Mouse (Mus musculus): ENCODE results near the gene Pgp. TPM values are rescaled to one million over a fixed set of nuclear protein-coding genes. Genes with fewer than 3 reads are reported as not detected.

The Pgp gene
- total and polyA plus RNA-seq, 3 experiments = 19.3 to 55.0 TPM; not detected in 1

DNA sequence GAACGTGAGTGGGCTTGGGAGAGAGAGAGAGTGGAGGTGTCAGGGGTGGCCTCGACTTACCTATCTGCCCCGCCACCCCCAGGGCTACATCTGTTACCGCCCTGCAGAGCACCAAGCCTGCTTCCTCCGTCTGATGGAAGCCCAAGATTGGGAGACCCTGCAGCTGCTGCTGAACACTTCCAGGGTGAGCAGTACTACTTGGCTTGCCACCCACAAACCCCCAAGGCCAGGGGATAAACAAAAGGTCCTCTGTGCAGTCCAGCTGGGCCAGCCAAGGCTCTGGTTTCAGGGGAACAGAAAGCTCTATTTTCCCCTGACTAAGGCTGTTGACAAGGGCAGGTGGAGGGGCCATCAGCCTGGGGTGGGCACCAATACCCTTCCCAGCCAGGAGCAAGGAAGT is 4.4 kb downstream of the Pgp start:
- Histone ChIP-seq H3K9me3 (replicated peaks; ENCODE audit: insufficient read depth, low read length) (no peaks in the 10 kb centered on the region), H3K27me3 (ENCODE audit: control insufficient read depth in 1 of 2, insufficient read depth in 2 of 2, low read length in 2 of 2) (no peaks in the 10 kb centered on the region), H3K4me3 (ENCODE audit: control insufficient read depth in 1 of 2, insufficient read depth in 1 of 2, low read depth in 2 of 2, low read length in 2 of 2) (no peak overlapping the region), H3K27ac (ENCODE audit: control insufficient read depth, low read depth, low read length) (no peak overlapping the region), H3K9ac (ENCODE audit: control insufficient read depth, low read depth, low read length, poor library complexity, severe bottlenecking) (no peak overlapping the region), H3K79me2 (ENCODE audit: control insufficient read depth, insufficient read depth, low read length, poor library complexity) (peaks cover 32% of the 10 kb centered on the region), H3K36me3 (ENCODE audit: control insufficient read depth in 1 of 2, insufficient read depth in 2 of 2, low read length in 2 of 2) (peaks cover 0 to 12% of the 10 kb centered on the region in 2 experiments; a peak in 2 of 4 replicates), H3K4me1 (ENCODE audit: control insufficient read depth in 1 of 2, insufficient read depth in 2 of 2, low read length in 2 of 2) (peaks cover 0 to 20% of the 10 kb centered on the region in 2 experiments; a peak in 3 of 4 replicates)
- DNase-seq (ENCODE audit: low read depth, low spot score) = no peak
- TF ChIP-seq ZC3H11A (IDR thresholded peaks at IDR 0.05; ENCODE audit: low read depth, low read length) (no peak), MYB (IDR thresholded peaks at IDR 0.05; ENCODE audit: low read depth, low read length) (no peak), USF2 (IDR thresholded peaks at IDR 0.05; ENCODE audit: borderline replicate concordance in 1 of 2, insufficient read depth in 1 of 2, low read depth in 1 of 2, low read length in 2 of 2) (no peak), MXI1 (IDR thresholded peaks at IDR 0.05; ENCODE audit: low read depth, low read length) (no peak), NRF1 (IDR thresholded peaks at IDR 0.05; ENCODE audit: insufficient read depth, low read depth, low read length, poor library complexity, severe bottlenecking) (no peak), NELFE (IDR thresholded peaks at IDR 0.05; ENCODE audit: low read depth, low read length) (no peak), MAX (IDR thresholded peaks at IDR 0.05; ENCODE audit: low read length) (no peak), BHLHE40 (IDR thresholded peaks at IDR 0.05; ENCODE audit: borderline replicate concordance, low read depth, low read length) (no peak), RCOR1 (IDR thresholded peaks at IDR 0.05; ENCODE audit: low read depth, low read length) (no peak), CTCF (IDR thresholded peaks at IDR 0.05 in 2 of 3, conservative IDR thresholded peaks at IDR 0.05 in 1 of 3; ENCODE audit: control insufficient read depth in 1 of 3, insufficient read depth in 1 of 3, low read depth in 2 of 3, low read length in 3 of 3, poor library complexity in 1 of 3, severe bottlenecking in 1 of 3) (no peak), ZNF384 (IDR thresholded peaks at IDR 0.05; ENCODE audit: low read depth, low read length) (no peak), GATA1 (IDR thresholded peaks at IDR 0.05; ENCODE audit: low read depth, low read length) (no peak), RAD21 (IDR thresholded peaks at IDR 0.05; ENCODE audit: low read depth, low read length) (no peak), JUND (IDR thresholded peaks at IDR 0.05; ENCODE audit: low read depth, low read length) (no peak), GABPA (IDR thresholded peaks at IDR 0.05; ENCODE audit: low read depth, low read length) (no peak), UBTF (IDR thresholded peaks at IDR 0.05; ENCODE audit: borderline replicate concordance, insufficient read depth, low read depth, low read length) (no peak), TAL1 (IDR thresholded peaks at IDR 0.05; ENCODE audit: low read length) (no peak), TCF12 (IDR thresholded peaks at IDR 0.05; ENCODE audit: low read depth, low read length) (no peak), MAZ (IDR thresholded peaks at IDR 0.05; ENCODE audit: low read depth, low read length) (no peak), E2F4 (IDR thresholded peaks at IDR 0.05; ENCODE audit: borderline replicate concordance, low read depth, low read length) (no peak)

- no peak overlapping the region for H3K9ac ChIP-seq (ENCODE audit: control insufficient read depth, low read depth, low read length, poor library complexity, severe bottlenecking)
- H3K9me3 ChIP-seq (replicated peaks; ENCODE audit: insufficient read depth, low read length) = no peaks in the 10 kb centered on the region
- peaks cover 0 to 25% of the 10 kb centered on the region in 2 experiments for H3K4me1 ChIP-seq (ENCODE audit: control insufficient read depth in 1 of 2, insufficient read depth in 2 of 2, low read length in 2 of 2)
- H3K27ac ChIP-seq (ENCODE audit: control insufficient read depth, low read depth, low read length) = no peak overlapping the region
- no peak overlapping the region for H3K4me3 ChIP-seq (ENCODE audit: control insufficient read depth in 1 of 2, insufficient read depth in 1 of 2, low read depth in 2 of 2, low read length in 2 of 2)
- H3K36me3 ChIP-seq (ENCODE audit: control insufficient read depth in 1 of 2, insufficient read depth in 2 of 2, low read length in 2 of 2) = peaks cover 0 to 16% of the 10 kb centered on the region in 2 experiments; a peak in 2 of 4 replicates
- H3K27me3 ChIP-seq (ENCODE audit: control insufficient read depth in 1 of 2, insufficient read depth in 2 of 2, low read length in 2 of 2) = no peaks in the 10 kb centered on the region
- H3K79me2 ChIP-seq (ENCODE audit: control insufficient read depth, insufficient read depth, low read length, poor library complexity) = peaks cover 29% of the 10 kb centered on the region
- no peak for DNase-seq (ENCODE audit: low read depth, low spot score)
- TF ChIP-seq EP300 (IDR thresholded peaks at IDR 0.05; ENCODE audit: low read depth in 1 of 2, low read length in 2 of 2) (no peak), POLR2A (IDR thresholded peaks at IDR 0.05; ENCODE audit: control insufficient read depth in 1 of 2, insufficient read depth in 1 of 2, low read depth in 1 of 2, low read length in 2 of 2, poor library complexity in 1 of 2) (no peak), CHD1 (IDR thresholded peaks at IDR 0.05; ENCODE audit: low read depth, low read length) (no peak), TAL1 (IDR thresholded peaks at IDR 0.05; ENCODE audit: low read length) (no peak), ZKSCAN1 (IDR thresholded peaks at IDR 0.05; ENCODE audit: low read depth, low read length) (no peak)
Observed at GRCm38 (mm10) chr17:24475586-24475985, 5.4 kb downstream of the Pgp start.

Measured in MEL (cell line).